Mouse (Mus musculus): ENCODE measurements around the gene Cmtm6.
A peak's percentile ranks its signal among the peaks of the same experiment; 100 is the strongest.
"Not testable (repeated sequence)": the region's sequence is repeated elsewhere in the genome, so short reads cannot be mapped to it uniquely, and the experiment has no call there.

Cmtm6 gene

DNA sequence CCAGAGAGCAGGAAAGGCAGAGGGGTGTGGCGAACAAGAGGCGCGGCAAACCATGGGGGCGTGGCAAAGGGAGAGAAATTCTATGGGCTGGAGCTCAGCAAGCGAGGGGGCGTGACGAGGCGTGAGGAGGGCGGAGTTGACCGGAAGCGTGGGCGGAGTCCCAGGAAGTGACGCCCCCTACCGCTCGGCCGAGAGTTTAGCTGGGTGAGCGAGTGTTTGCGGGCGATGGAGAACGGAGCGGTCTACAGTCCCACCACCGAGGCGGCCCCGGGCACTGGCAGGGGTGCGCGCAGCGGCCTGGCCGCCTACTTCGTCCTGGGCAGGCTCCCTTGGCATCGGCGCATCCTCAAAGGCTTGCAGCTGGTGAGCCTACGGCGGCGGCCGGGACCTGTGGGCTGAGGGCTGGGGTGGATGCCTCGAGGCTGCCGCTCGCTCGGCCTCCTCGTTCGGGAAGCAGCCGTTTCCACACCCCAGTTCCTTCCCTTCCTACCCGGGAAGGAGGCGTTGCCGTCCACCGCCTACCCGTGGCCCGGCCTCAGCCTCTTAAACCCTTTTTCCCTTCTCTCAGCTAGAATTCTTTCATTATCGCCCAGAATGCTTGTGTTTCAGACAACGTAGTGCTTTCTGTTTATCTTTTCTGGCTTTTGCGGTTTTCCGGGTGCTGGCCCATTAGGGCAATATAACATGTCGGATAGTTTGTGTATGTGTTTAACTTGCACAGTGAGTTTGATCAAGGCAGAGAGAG lies at the start of gene Cmtm6:
Gene Cmtm6, plus strand, starts transcription at position 106 of the 745 bp plus-strand sequence.
- DNase-seq (ENCODE audit: low spot score) = peak; percentile 97

DNA sequence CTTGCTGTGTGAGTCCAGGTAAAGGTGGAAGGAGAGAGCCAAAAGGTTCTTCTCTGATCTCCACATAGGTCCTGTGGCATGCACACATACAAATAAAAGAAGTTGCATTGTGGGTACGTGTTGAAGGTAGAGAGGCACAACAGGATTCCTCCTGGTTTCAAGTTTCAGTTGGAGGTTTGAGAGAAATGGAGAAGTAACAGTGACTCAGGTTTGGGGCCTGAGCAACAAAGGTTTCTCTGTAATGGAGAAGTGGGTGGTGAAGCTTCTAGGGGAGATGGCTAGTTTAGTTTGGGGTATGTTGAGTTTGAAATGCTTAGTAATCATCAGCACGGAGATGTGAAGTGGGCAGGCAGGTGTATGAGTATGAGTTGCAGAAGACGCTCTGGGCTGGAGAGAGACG lies 48.7 kb upstream of the Cmtm6 start:
- DNase-seq (ENCODE audit: low spot score) = no peak

- no peak for DNase-seq (ENCODE audit: low spot score)
Observed at GRCm38 (mm10) chr9:114686245-114686644, 44.7 kb upstream of the Cmtm6 start.

DNA sequence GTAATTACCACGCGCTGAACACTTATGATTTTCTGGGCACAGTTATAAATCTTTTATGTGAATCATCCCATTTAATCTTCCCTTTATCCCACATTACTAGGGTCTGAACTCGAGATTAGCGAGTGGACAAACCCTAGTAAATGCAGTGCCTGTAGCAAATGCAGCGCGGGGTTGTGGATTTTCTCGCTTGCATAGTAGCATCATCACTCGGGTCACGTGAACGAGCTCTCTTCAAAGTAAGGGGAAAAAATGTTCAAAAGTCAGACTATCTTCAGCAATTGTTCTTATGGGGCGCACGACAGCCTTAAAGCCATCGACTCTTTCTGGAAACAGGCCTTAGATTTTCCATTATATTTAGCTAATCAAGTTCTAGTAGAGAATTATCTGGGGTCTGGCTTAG lies 43.3 kb upstream of the Cmtm6 start:
- no peak for DNase-seq (ENCODE audit: low spot score)

- DNase-seq (ENCODE audit: low spot score) = peak; percentile 97
Observed at GRCm38 (mm10) chr9:114688252-114688952, 42.5 kb upstream of the Cmtm6 start, which contains the start of gene Dync1li1. Gene Dync1li1 (plus strand): TSS chr9:114688790.

- DNase-seq (ENCODE audit: low spot score) = peak; percentile 73
Observed at GRCm38 (mm10) chr9:114688953-114689407, 41.9 kb upstream of the Cmtm6 start.

GRCm38 (mm10) chr9:114690119-114690601 lies 40.8 kb upstream of the Cmtm6 start:
- DNase-seq (ENCODE audit: low spot score) = no peak

- DNase-seq (ENCODE audit: low spot score) = no peak
Observed at GRCm38 (mm10) chr9:114691112-114691511, 39.8 kb upstream of the Cmtm6 start.

GRCm38 (mm10) chr9:114695662-114696061 lies 35.3 kb upstream of the Cmtm6 start:
- not testable (repeated sequence) for DNase-seq (ENCODE audit: low spot score)

- DNase-seq (ENCODE audit: low spot score) = no peak
Observed at GRCm38 (mm10) chr9:114697072-114697471, 33.8 kb upstream of the Cmtm6 start.

GRCm38 (mm10) chr9:114697926-114698325 lies 33.0 kb upstream of the Cmtm6 start:
- DNase-seq (ENCODE audit: low spot score) = no peak

- no peak for DNase-seq (ENCODE audit: low spot score)
Observed at GRCm38 (mm10) chr9:114699262-114699661, 31.7 kb upstream of the Cmtm6 start.

GRCm38 (mm10) chr9:114699882-114700665 lies 30.8 kb upstream of the Cmtm6 start:
- no peak for DNase-seq (ENCODE audit: low spot score)

GRCm38 (mm10) chr9:114701031-114701430 lies 29.9 kb upstream of the Cmtm6 start:
- no peak for DNase-seq (ENCODE audit: low spot score)

DNA sequence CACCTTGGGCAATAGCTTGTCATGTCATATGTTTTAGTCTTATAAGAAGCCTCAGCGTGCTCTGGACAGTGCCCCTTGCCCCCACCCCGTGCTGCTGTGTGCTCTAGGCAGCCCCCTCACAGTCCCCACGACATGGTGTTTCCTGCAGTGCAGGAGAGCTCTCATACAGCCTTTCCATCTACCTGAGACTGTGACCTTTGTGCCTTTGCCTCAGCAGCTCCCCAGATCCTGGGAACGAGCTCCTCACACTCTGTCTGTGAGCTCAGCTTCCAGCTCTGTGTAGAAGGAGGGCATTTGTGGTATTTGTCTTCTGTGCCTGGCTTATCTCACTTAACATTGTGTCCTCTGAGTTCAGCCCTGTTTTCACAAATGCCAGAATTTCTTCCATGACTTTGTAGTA lies 29.0 kb upstream of the Cmtm6 start:
- no peak for DNase-seq (ENCODE audit: low spot score)

DNA sequence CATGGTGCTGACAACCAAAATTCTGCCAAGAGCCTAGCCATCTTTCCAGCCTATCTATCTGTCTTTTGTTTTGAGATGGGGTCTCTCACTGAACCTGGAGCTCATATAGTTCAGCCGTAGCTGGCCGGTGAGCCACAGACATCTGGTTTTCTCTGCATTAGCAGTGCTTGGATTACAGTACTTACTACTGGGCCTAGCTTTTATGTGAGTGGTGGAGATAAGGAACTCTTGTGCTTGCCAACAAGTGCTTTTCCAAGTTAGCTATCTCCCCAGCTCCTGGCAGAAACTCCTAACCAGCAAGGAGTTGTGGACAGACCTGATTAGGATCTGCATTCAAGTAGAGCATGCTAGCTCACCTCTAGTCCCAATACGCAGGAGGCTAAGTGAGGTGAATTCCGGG lies 23.1 kb upstream of the Cmtm6 start:
- no peak for DNase-seq (ENCODE audit: low spot score)

GRCm38 (mm10) chr9:114710345-114710744 lies 20.6 kb upstream of the Cmtm6 start:
- no peak for DNase-seq (ENCODE audit: low spot score)

DNA sequence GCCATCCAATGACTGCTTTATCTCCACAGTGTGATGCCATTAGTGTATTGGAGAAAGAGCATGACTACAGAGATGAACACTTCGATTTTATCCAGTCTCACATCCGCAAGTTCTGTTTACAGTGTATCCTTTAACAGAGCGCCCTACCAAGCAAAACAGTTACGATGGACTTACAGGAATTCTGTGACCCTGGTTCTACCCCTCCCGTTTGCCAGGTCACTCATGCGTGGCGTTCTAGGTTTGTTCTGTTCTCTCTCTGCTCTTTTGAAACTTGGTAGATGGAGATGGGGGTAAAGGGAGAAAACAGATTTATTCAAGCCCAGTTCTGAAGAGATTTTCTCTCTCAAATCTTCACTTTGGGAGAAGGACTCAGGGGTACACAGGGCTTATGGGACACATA lies 17.4 kb upstream of the Cmtm6 start:
- DNase-seq (ENCODE audit: low spot score) = no peak

DNA sequence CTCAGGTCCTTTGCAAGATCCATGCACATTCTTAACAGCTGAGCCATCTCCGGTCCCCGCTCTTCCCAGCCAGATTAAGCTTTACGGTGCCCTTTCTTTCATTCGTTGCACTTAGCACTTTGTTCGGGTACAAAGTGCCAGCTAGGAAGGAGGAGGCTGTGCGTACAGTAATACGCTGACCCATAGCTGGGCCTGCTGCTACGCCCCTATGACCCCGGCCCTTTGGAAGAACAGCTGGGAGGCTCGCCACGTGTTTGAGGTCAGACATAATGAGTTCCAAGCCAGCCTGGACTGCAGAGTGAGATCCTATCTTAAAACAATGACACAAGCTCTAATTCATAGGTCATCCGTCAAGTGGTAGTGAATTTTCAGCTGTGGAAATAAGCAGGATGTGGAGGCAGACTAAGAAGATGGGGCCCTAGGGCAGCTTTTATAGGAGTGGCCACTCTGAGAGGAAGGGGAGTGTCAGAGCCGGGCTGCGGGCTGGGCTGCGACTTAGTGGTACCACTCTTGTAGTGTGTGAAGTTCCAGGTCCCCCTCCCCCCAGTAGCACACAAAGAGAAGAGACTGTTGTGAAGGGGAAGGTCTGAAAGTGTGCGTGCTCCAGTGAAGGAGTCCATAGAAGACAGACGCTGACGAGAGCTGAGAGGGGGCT lies 14.1 kb upstream of the Cmtm6 start:
- no peak for DNase-seq (ENCODE audit: low spot score)

- no peak for DNase-seq (ENCODE audit: low spot score)
Observed at GRCm38 (mm10) chr9:114727315-114727714, 3.6 kb upstream of the Cmtm6 start.

GRCm38 (mm10) chr9:114728432-114728831 lies 2.5 kb upstream of the Cmtm6 start:
- not testable (repeated sequence) for DNase-seq (ENCODE audit: low spot score)

Measured in testis, postnatal 14 days (tissue).